Mouse (Mus musculus): Measurements from ENCODE around the gene Os9. TPM values are rescaled to one million over a fixed set of nuclear protein-coding genes. Genes with fewer than 3 reads are reported as not detected.
A peak's percentile ranks its signal among the peaks of the same experiment; 100 is the strongest.

Os9 gene
- polyA plus RNA-seq, 1 experiment from 2014 or later: 117 TPM

- no peak overlapping the region for H3K9ac ChIP-seq (replicated peaks)
- H3K4me1 ChIP-seq: no peaks in the 10 kb centered on the region
- H3K27ac ChIP-seq (replicated peaks): no peak overlapping the region
- 93% methylated on average over 16 of the region's 16 CpGs for WGBS
- no peak overlapping the region for H3K4me2 ChIP-seq (replicated peaks)
- H3K4me3 ChIP-seq: no peak overlapping the region
- H3K27me3 ChIP-seq: no peaks in the 10 kb centered on the region
- ATAC-seq (replicated peaks): no peak
- H3K36me3 ChIP-seq: peaks cover 25% of the 10 kb centered on the region
- no peaks in the 10 kb centered on the region for H3K9me3 ChIP-seq
Observed at GRCm38 (mm10) chr10:127107563-127108261, 13.2 kb downstream of the Os9 start.

DNA sequence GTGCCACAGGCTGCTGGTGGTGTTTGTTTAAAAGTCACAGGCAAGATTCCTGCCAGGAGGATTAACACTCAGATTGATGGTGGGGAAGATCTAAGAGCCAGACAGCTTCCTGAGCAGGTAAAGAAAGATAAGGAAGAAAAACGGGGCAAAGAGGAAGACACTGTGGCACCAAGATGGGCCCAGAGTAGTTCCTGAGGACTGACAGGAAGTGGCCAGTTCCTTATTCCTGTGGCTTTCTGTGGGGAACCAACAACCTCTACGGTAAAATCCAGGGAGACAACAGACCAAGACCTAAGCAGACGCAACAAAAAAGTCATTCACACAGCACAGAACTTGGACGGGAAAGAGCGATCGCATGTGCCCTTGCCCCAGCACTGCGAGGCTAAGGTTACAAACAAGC, 17.3 kb downstream of the Os9 start:
- H3K27ac ChIP-seq (replicated peaks): no peak overlapping the region
- peaks cover 35% of the 10 kb centered on the region for H3K36me3 ChIP-seq
- no peaks in the 10 kb centered on the region for H3K27me3 ChIP-seq
- ATAC-seq (replicated peaks): no peak
- H3K4me1 ChIP-seq: no peaks in the 10 kb centered on the region
- no peak overlapping the region for H3K4me2 ChIP-seq (replicated peaks)
- no peaks in the 10 kb centered on the region for H3K9me3 ChIP-seq
- H3K4me3 ChIP-seq: no peak overlapping the region
- H3K9ac ChIP-seq (replicated peaks): no peak overlapping the region
- WGBS: 92% methylated on average over 7 of the region's 7 CpGs

- Histone ChIP-seq H3K4me3 (no peak overlapping the region), H3K4me1 (no peaks in the 10 kb centered on the region), H3K9me3 (no peaks in the 10 kb centered on the region), H3K27me3 (no peaks in the 10 kb centered on the region), H3K9ac (replicated peaks) (no peak overlapping the region), H3K4me2 (replicated peaks) (no peak overlapping the region), H3K36me3 (peaks cover 44% of the 10 kb centered on the region), H3K27ac (replicated peaks) (no peak overlapping the region)
- 88% methylated on average over 6 of the region's 6 CpGs for WGBS
- no peak for ATAC-seq (replicated peaks)
Observed at GRCm38 (mm10) chr10:127101151-127101550, 19.8 kb downstream of the Os9 start.

DNA sequence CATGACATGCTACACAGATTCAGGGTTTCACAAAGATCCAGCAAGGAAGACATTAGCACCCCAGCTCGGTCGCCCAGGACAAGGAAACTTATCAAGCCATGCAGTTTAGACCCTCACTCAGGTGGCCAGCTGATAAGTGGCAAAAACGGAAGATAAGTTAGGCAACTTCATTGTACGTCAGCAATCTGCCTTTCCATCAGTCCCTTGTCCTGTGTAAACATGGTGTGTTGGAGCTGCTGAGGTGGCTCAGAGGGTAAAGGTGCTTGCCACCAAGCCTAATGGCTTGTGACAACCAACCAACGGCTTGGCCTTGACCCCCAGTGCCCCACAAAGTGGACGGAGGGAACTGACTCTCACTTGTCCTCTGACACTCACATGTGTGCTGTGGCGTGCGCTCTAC, 20.5 kb downstream of the Os9 start:
- H3K4me3 ChIP-seq: no peak overlapping the region
- H3K9ac ChIP-seq (replicated peaks): no peak overlapping the region
- WGBS: 90% methylated on average over 8 of the region's 8 CpGs
- no peaks in the 10 kb centered on the region for H3K9me3 ChIP-seq
- H3K4me2 ChIP-seq (replicated peaks): no peak overlapping the region
- peaks cover 48% of the 10 kb centered on the region for H3K36me3 ChIP-seq
- no peak overlapping the region for H3K27ac ChIP-seq (replicated peaks)
- no peak for ATAC-seq (replicated peaks)
- H3K4me1 ChIP-seq: no peaks in the 10 kb centered on the region
- H3K27me3 ChIP-seq: no peaks in the 10 kb centered on the region

DNA sequence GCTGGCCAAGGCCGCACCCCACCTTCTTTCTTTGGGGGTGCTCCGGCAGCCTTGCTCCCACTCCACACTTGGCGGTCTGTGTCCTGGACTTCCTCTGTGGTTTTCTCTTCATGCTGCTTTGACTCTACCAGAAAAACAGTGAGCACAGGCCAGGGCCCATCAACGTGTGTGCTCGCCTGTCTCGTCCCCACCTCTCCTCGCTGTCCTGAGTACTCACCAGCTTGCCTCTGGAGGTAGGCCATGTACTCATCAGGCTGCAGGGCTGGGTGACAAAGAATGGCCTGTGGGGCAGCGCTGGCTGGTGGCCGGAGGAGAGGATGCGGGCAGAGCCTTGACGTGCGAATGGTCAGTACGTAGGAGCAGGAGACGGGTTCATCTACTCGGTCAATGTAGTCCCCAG, 21.1 kb downstream of the Os9 start:
- WGBS: 92% methylated on average over 15 of the region's 15 CpGs
- H3K36me3 ChIP-seq: peaks cover 46% of the 10 kb centered on the region
- no peak for ATAC-seq (replicated peaks)

DNA sequence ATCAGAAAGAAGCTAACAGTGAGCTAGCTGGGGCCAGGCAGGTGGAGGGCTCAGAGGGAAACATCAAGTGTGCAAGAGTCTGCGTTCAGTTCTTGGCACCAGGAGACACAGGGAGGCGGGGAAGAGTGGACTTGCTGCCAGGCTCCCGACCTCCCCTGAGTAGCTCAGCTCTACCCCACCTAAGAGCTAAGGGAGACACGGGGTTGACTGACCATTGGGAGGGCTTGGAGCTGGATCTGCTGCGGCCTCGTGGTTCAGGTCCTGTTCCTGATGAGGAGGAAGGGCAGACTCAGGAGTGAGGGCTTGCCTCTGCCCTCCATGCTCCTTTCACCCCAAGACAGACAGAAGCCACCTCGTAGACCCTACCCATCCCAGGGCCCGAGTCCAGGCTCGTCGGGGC, 21.7 kb downstream of the Os9 start:
- no peak overlapping the region for H3K4me3 ChIP-seq
- H3K4me1 ChIP-seq: peaks cover 4% of the 10 kb centered on the region
- no peak overlapping the region for H3K4me2 ChIP-seq (replicated peaks)
- H3K9me3 ChIP-seq: no peaks in the 10 kb centered on the region
- no peak for ATAC-seq (replicated peaks)
- peaks cover 43% of the 10 kb centered on the region for H3K36me3 ChIP-seq
- no peaks in the 10 kb centered on the region for H3K27me3 ChIP-seq
- WGBS: 87% methylated on average over 10 of the region's 10 CpGs
- no peak overlapping the region for H3K9ac ChIP-seq (replicated peaks)
- H3K27ac ChIP-seq (replicated peaks): no peak overlapping the region

More for the DNA sequence above, 21.1 kb downstream of the Os9 start:
- no peak overlapping the region for H3K9ac ChIP-seq (replicated peaks)
- H3K4me2 ChIP-seq (replicated peaks): no peak overlapping the region
- no peaks in the 10 kb centered on the region for H3K27me3 ChIP-seq
- no peaks in the 10 kb centered on the region for H3K4me1 ChIP-seq
- H3K27ac ChIP-seq (replicated peaks): no peak overlapping the region
- H3K4me3 ChIP-seq: no peak overlapping the region
- no peaks in the 10 kb centered on the region for H3K9me3 ChIP-seq

- H3K4me3 ChIP-seq: no peak overlapping the region
- H3K9me3 ChIP-seq: no peaks in the 10 kb centered on the region
- H3K36me3 ChIP-seq: peaks cover 42% of the 10 kb centered on the region
- no peaks in the 10 kb centered on the region for H3K27me3 ChIP-seq
- no peak for ATAC-seq (replicated peaks)
- WGBS: 82% methylated on average over 20 of the region's 20 CpGs
- H3K27ac ChIP-seq (replicated peaks): no peak overlapping the region
- H3K4me1 ChIP-seq: peaks cover 8% of the 10 kb centered on the region
- no peak overlapping the region for H3K4me2 ChIP-seq (replicated peaks)
- H3K9ac ChIP-seq (replicated peaks): no peak overlapping the region
Observed at GRCm38 (mm10) chr10:127098514-127098913, 22.4 kb downstream of the Os9 start.

GRCm38 (mm10) chr10:127094382-127094802, 26.5 kb downstream of the Os9 start:
- no peak for ATAC-seq (replicated peaks)
- H3K36me3 ChIP-seq: peaks cover 34% of the 10 kb centered on the region
- H3K27me3 ChIP-seq: peaks cover 32% of the 10 kb centered on the region
- 26% methylated on average over 7 of the region's 7 CpGs for WGBS
- H3K4me3 ChIP-seq: no peak overlapping the region
- no peak overlapping the region; the same call in 1 of the 2 replicates for H3K27ac ChIP-seq (replicated peaks)
- no peak overlapping the region for H3K9ac ChIP-seq (replicated peaks)
- peaks cover 31% of the 10 kb centered on the region for H3K4me1 ChIP-seq
- no peaks in the 10 kb centered on the region for H3K9me3 ChIP-seq
- no peak overlapping the region for H3K4me2 ChIP-seq (replicated peaks)

DNA sequence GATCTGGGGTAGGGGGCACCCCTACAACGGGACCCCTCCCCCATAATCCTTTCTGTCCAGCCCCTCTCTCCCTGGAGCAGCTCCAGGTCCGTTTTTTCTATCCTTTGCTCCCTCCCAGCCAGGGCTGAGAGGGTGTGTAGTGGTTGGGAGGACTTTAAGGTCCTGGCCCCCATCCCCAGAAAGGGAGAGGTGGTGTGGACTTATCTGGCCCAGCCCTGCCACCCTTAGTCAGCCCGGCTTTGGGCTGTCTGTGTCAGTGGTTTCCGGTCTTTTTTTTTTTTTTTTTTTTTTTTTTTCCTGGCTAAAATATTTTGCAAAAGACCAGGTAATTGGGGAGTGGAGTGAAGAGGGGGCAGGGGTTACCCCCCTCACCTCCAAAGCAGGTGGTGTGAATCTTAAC, 28.2 kb downstream of the Os9 start:
- H3K9me3 ChIP-seq: no peaks in the 10 kb centered on the region
- ATAC-seq (replicated peaks): no peak
- H3K4me3 ChIP-seq: no peak overlapping the region
- H3K4me2 ChIP-seq (replicated peaks): no peak overlapping the region
- peaks cover 31% of the 10 kb centered on the region for H3K4me1 ChIP-seq
- peaks cover 21% of the 10 kb centered on the region for H3K36me3 ChIP-seq
- no peak overlapping the region for H3K9ac ChIP-seq (replicated peaks)
- 42% methylated on average over 4 of the region's 4 CpGs for WGBS
- H3K27me3 ChIP-seq: peaks cover 46% of the 10 kb centered on the region
- no peak overlapping the region for H3K27ac ChIP-seq (replicated peaks)

DNA sequence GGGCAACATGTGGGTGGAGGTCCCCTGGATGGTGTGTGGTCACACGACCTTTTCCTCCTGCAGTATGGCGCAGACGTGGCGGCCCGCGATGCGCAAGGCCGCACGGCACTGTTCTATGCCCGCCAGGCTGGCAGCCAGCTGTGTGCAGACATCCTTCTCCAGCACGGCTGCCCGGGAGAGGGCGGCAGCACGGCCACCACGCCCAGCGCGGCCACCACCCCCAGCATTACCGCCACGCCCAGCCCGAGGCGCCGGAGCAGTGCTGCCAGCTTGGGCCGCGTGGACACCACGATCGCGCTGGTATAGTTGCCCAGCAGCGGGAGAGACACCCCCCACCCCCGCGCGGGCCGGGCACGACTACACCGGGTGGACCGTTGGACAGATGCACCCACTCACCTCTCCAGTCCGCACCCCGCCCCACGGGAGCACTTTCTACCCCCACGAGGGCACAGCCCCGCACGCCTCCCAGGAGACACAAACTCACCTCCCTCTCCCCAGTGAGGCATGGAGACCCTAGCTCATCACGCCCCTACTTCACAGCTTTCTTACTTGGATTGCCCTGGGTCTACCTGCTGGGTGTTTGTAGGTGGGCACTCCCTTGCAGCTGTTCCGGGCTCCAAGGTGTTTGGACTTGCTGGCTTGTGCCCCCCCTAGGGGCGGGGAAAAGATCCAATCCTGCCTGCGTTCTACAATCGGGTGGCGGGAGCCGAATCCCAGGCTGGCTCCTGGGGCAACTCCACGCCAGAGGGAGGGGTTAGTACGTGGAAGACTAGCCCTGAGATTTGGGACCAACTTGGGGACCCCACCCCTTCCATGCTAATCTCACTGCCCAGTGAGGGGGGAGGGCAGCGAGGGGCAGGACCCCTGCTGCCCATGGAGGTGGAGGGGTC, 29.2 kb downstream of the Os9 start:
- Histone ChIP-seq H3K4me2 (replicated peaks) (peak overlapping the region; percentile 49), H3K9me3 (no peaks in the 10 kb centered on the region), H3K27ac (replicated peaks) (no peak overlapping the region), H3K9ac (replicated peaks) (peak overlapping the region; percentile 35), H3K27me3 (peaks cover 50% of the 10 kb centered on the region), H3K4me3 (peak overlapping the region; percentile 29), H3K36me3 (peaks cover 22% of the 10 kb centered on the region), H3K4me1 (peaks cover 31% of the 10 kb centered on the region)
- WGBS: 8% methylated on average over 51 of the region's 51 CpGs
- peak; percentile 44 for ATAC-seq (replicated peaks)

DNA sequence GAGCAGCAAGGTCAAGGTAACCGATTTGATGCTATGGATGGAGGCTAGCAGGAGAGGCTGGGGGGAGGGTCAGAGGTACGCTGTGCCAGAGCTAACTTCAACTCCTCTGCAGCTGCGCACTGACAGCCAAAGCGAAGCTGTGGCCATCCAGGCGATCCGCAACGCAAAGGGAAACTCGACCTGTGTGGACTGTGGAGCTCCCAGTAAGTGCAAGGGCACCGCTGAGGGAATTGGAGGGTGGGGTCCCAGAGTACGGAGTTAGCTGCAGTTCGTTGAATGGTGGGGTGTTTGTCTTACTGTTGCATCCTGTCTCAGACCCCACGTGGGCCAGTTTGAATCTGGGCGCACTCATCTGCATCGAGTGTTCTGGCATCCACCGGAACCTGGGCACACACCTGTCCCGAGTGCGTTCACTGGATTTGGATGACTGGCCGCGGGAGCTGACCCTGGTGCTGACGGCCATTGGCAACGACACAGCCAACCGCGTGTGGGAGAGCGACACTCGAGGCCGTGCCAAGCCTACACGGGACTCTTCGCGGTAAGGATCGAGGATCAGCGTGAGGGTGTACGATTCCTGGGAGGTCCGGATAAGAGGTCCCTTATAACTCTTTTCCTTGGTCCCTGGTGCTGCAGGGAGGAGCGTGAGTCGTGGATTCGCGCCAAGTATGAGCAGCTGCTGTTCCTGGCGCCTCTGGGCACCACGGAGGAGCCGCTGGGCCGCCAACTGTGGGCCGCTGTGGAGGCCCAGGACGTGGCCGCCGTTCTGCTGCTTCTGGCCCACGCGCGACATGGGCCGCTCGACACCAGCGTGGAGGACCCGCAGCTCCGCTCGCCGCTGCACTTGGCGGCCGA, 30.1 kb downstream of the Os9 start:
- peaks cover 15% of the 10 kb centered on the region for H3K36me3 ChIP-seq
- peaks cover 31% of the 10 kb centered on the region for H3K4me1 ChIP-seq
- no peaks in the 10 kb centered on the region for H3K9me3 ChIP-seq
- peak overlapping the region; percentile 29 for H3K4me3 ChIP-seq
- no peak overlapping the region for H3K27ac ChIP-seq (replicated peaks)
- H3K4me2 ChIP-seq (replicated peaks): peak overlapping the region; percentile 49
- peak; percentile 28; the same call in 1 of the 2 replicates for ATAC-seq (replicated peaks)
- peak overlapping the region; percentile 35 for H3K9ac ChIP-seq (replicated peaks)
- 8% methylated on average over 57 of the region's 57 CpGs for WGBS
- peaks cover 54% of the 10 kb centered on the region for H3K27me3 ChIP-seq

GRCm38 (mm10) chr10:127085633-127086032, 35.3 kb downstream of the Os9 start:
- Histone ChIP-seq H3K27ac (replicated peaks) (no peak overlapping the region), H3K4me3 (no peak overlapping the region), H3K4me1 (peaks cover 26% of the 10 kb centered on the region), H3K27me3 (peaks cover 44% of the 10 kb centered on the region), H3K36me3 (peaks cover 21% of the 10 kb centered on the region; the same call in 1 of the 2 replicates), H3K4me2 (replicated peaks) (no peak overlapping the region), H3K9ac (replicated peaks) (no peak overlapping the region), H3K9me3 (no peaks in the 10 kb centered on the region)
- 73% methylated on average over 6 of the region's 6 CpGs for WGBS
- ATAC-seq (replicated peaks): no peak

Measured in forebrain, embryonic 15.5 days (tissue).